Mouse (Mus musculus) CH12.LX (cell line): ENCODE results near the gene Mta1. TPM values are rescaled to one million over a fixed set of nuclear protein-coding genes. Genes with fewer than 3 reads are reported as not detected.

Experiments
- DNase-seq: peaks from one replicate; pipeline ENCODE4 v3.0.0-alpha.2; 2013; ENCODE audit errors: extremely low read depth
- H3K27ac ChIP-seq: 2 replicates; pipeline ENCODE4 v1.5.1; 2012; ENCODE audit warnings: low read depth, mild to moderate bottlenecking, control low read depth, moderate library complexity; ENCODE audit not compliant: insufficient read depth
- H3K27me3 ChIP-seq: replicated peaks from 2 replicates; pipeline ENCODE3; 2012; ENCODE audit warnings: inconsistent platforms
- H3K36me3 ChIP-seq, 2 experiments: replicated peaks in 1 of 2; 2 replicates each; pipeline versions ENCODE3 to v1.6.1; 2012; ENCODE audit warnings: inconsistent platforms in 1 of 2, low read length in 1 of 2, mild to moderate bottlenecking in 1 of 2, mixed read lengths in 1 of 2, moderate library complexity in 1 of 2; ENCODE audit not compliant: control insufficient read depth in 1 of 2, insufficient read depth in 1 of 2
- H3K4me1 ChIP-seq, 2 experiments: 2 replicates each; pipeline ENCODE4 v1.6.1; 2012; ENCODE audit warnings: inconsistent platforms in 1 of 2, moderate library complexity in 1 of 2; ENCODE audit not compliant: insufficient read depth in 2 of 2, control insufficient read depth in 1 of 2
- H3K4me2 ChIP-seq: 2 replicates; pipeline ENCODE4 v1.6.1; 2012; ENCODE audit warnings: low read depth, mild to moderate bottlenecking, control low read depth; ENCODE audit not compliant: poor library complexity, insufficient read depth, severe bottlenecking
- H3K4me3 ChIP-seq, 3 experiments: fragments of 150-350 bp in 1 of 3; sonication (generic) in 1 of 3; replicated peaks in 1 of 3; 2 replicates each; pipeline versions ENCODE3 to v1.5.1; 2011 to 2012; ENCODE audit warnings: low read depth in 2 of 3, low read length in 2 of 3, mild to moderate bottlenecking in 2 of 3, moderate library complexity in 2 of 3, control low read depth in 1 of 3, improper control_type of control experiment in 1 of 3, inconsistent platforms in 1 of 3, mixed read lengths in 1 of 3; ENCODE audit not compliant: poor library complexity in 1 of 3
- H3K79me2 ChIP-seq: replicated peaks from 2 replicates; pipeline ENCODE4 v1.6.1; 2012; ENCODE audit warnings: mild to moderate bottlenecking, moderate library complexity; ENCODE audit not compliant: control insufficient read depth, poor library complexity, insufficient read depth, severe bottlenecking; ENCODE audit errors: extremely low read depth
- H3K9ac ChIP-seq: 2 replicates; pipeline ENCODE4 v1.6.1; 2012; ENCODE audit warnings: low read depth, mild to moderate bottlenecking, control low read depth, moderate library complexity; ENCODE audit not compliant: insufficient read depth
- H3K9me3 ChIP-seq: replicated peaks from 2 replicates; pipeline ENCODE3; 2012; ENCODE audit warnings: low read length, inconsistent platforms, mixed read lengths
- BHLHE40 ChIP-seq: IDR thresholded peaks from 2 replicates; pipeline ENCODE4 v1.6.1; 2011; ENCODE audit warnings: mild to moderate bottlenecking, low read depth, low read length, improper control_type of control experiment
- CHD1 ChIP-seq: IDR thresholded peaks from 2 replicates; pipeline ENCODE4 v1.6.1; 2012; ENCODE audit warnings: low read depth, low read length, improper control_type of control experiment, inconsistent platforms
- CHD2 ChIP-seq: IDR thresholded peaks from 2 replicates; pipeline ENCODE4 v1.6.1; 2011; ENCODE audit warnings: low read length, improper control_type of control experiment
- CTCF ChIP-seq, 2 experiments: IDR thresholded peaks in 1 of 2; conservative IDR thresholded peaks in 1 of 2; 2 replicates each; pipeline ENCODE4 v1.5.1; 2011 to 2012; ENCODE audit warnings: low read depth in 2 of 2, low read length in 2 of 2, improper control_type of control experiment in 1 of 2, inconsistent platforms in 1 of 2, mild to moderate bottlenecking in 1 of 2, moderate library complexity in 1 of 2
- E2F4 ChIP-seq: IDR thresholded peaks from 2 replicates; pipeline ENCODE4 v1.6.1; 2011; ENCODE audit warnings: low read depth, low read length, improper control_type of control experiment; ENCODE audit not compliant: insufficient replicate concordance
- JUND ChIP-seq: conservative IDR thresholded peaks from 2 replicates; pipeline ENCODE4 v1.6.1; 2011; ENCODE audit warnings: low read depth, low read length, improper control_type of control experiment
- MEF2A ChIP-seq: IDR thresholded peaks from 2 replicates; pipeline ENCODE4 v1.6.1; 2014; ENCODE audit warnings: low read depth, mild to moderate bottlenecking, inconsistent platforms, low read length, improper control_type of control experiment, borderline replicate concordance
- MXI1 ChIP-seq: IDR thresholded peaks from 2 replicates; pipeline ENCODE4 v1.6.1; 2011; ENCODE audit warnings: mild to moderate bottlenecking, low read depth, low read length, improper control_type of control experiment
- MYC ChIP-seq: IDR thresholded peaks from 2 replicates; pipeline ENCODE4 v1.6.1; 2011; ENCODE audit warnings: low read depth, mild to moderate bottlenecking, improper control_type of control experiment, low read length
- NRF1 ChIP-seq: IDR thresholded peaks from 2 replicates; pipeline ENCODE4 v1.6.1; 2014; ENCODE audit warnings: low read depth, mild to moderate bottlenecking, inconsistent platforms, low read length, improper control_type of control experiment, moderate library complexity
- PAX5 ChIP-seq: IDR thresholded peaks from 2 replicates; pipeline ENCODE4 v1.6.1; 2012; ENCODE audit warnings: low read length, inconsistent platforms, mixed read lengths
- POLR2A ChIP-seq: IDR thresholded peaks from 2 replicates; pipeline ENCODE4 v1.6.1; 2011; ENCODE audit warnings: low read depth, mild to moderate bottlenecking, improper control_type of control experiment, low read length
- RCOR1 ChIP-seq: conservative IDR thresholded peaks from 2 replicates; pipeline ENCODE4 v1.6.1; 2012; ENCODE audit warnings: low read depth, mild to moderate bottlenecking, inconsistent platforms, low read length, improper control_type of control experiment
- SIN3A ChIP-seq: IDR thresholded peaks from 2 replicates; pipeline ENCODE4 v1.6.1; 2012; ENCODE audit warnings: low read length, improper control_type of control experiment, inconsistent platforms
- TCF12 ChIP-seq: IDR thresholded peaks from 2 replicates; pipeline ENCODE4 v1.6.1; 2014; ENCODE audit warnings: low read depth, mild to moderate bottlenecking, inconsistent platforms, low read length, improper control_type of control experiment
- ZKSCAN1 ChIP-seq: IDR thresholded peaks from 2 replicates; pipeline ENCODE4 v1.6.1; 2012; ENCODE audit warnings: low read depth, inconsistent platforms, low read length, improper control_type of control experiment, borderline replicate concordance
- ZNF384 ChIP-seq: IDR thresholded peaks from 2 replicates; pipeline ENCODE4 v1.6.1; 2012; ENCODE audit warnings: low read depth, low read length, improper control_type of control experiment, inconsistent platforms
- dilution Hi-C: fragments of 300-500 bp; cut with MboI; formaldehyde crosslinking; loops from 2 replicates; pipeline ENCODE4 v1.14.3; 2020; ENCODE audit warnings: low sequenced_read_pairs; ENCODE audit not compliant: extremely low pct_unique_long_range_greater_than_20kb, extremely low pct_ligation_motif_present
- in situ Hi-C: fragments of 300-500 bp; cut with MboI; formaldehyde crosslinking; loops from 3 replicates; pipeline ENCODE4 v1.14.3; 2019; ENCODE audit warnings: low sequenced_read_pairs, low pct_ligation_motif_present, low pct_unique_long_range_greater_than_20kb, mixed read lengths
- polyA plus RNA-seq: library from polyadenylated mRNA; unstranded; fragments of >175 nt; gene quantifications from 2 replicates; pipeline ENCODE4 v1.2.1, GENCODE M21; 2012; ENCODE audit warnings: low read depth; ENCODE audit not compliant: insufficient read length
- total RNA-seq, 2 experiments: library from RNA; depleted of rRNA; stranded (reverse); fragments of 300-350 nt in 1 of 2; fragments of >200 nt in 1 of 2; gene quantifications; 2 replicates each; pipeline ENCODE4 v1.2.3; 2012 to 2014

Gene Mta1
- total and polyA plus RNA-seq, 3 experiments, result 11.5 to 76.7 (median 39.4) TPM

GRCm38 (mm10) chr12:113103846-113104451 lies 5.9 kb downstream of the Mta1 start:
- no peak overlapping the region for H3K4me2 ChIP-seq
- H3K4me3 ChIP-seq, result no peak overlapping the region
- H3K9ac ChIP-seq, result no peak overlapping the region
- no peaks in the 10 kb centered on the region for H3K9me3 ChIP-seq
- in situ Hi-C loops (no loop called here), dilution Hi-C loops (no loop called here)
- no peaks in the 10 kb centered on the region for H3K27me3 ChIP-seq
- TF ChIP-seq POLR2A, result 0 out of 2 replicates have a peak, but pooled peaks have one; percentile 15
- no peak for TF ChIP-seq CHD2
- no peak for TF ChIP-seq TCF12
- peak; percentile 12 to 55; a peak in 2 of 4 replicates for TF ChIP-seq CTCF (conservative IDR thresholded peaks at IDR 0.05 in 1 of 2, IDR thresholded peaks at IDR 0.05 in 1 of 2; ENCODE audit: low read depth in 2 of 2, low read length in 2 of 2)
- TF ChIP-seq CHD1, result no peak
- no peak overlapping the region for H3K27ac ChIP-seq
- peaks cover 57% of the 10 kb centered on the region for H3K79me2 ChIP-seq
- peaks cover 4 to 76% of the 10 kb centered on the region in 2 experiments for H3K36me3 ChIP-seq
- DNase-seq, result peak; percentile 40
- H3K4me1 ChIP-seq, result peaks cover 21 to 53% of the 10 kb centered on the region in 2 experiments

DNA sequence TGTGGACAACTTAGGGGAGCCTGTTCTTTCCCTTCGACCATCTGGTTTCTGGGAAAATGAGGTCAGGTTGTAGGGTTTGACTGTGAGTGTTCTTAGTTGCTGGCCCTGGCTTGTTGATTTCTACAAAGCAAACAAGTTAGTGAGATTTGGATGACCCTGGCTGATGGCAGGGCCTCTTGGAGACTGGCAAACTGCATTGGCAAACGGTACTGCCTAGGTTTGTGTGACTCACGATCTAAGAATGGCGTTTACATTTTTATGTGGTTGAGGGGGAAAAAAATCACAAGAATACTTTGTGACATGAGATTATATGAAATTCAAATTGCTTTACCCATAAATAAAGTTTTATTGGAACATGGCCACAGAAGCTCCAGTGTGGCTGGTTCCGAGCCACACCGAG lies 8.3 kb downstream of the Mta1 start:
- H3K4me2 ChIP-seq, result no peak overlapping the region
- H3K9me3 ChIP-seq, result no peaks in the 10 kb centered on the region
- no peak for DNase-seq
- TF ChIP-seq E2F4 (no peak), RCOR1 (no peak), PAX5 (no peak), BHLHE40 (no peak), ZKSCAN1 (no peak), CHD2 (no peak), CHD1 (no peak), NRF1 (no peak), MXI1 (no peak), TCF12 (no peak), ZNF384 (no peak), MEF2A (no peak), SIN3A (no peak), JUND (no peak), MYC (no peak)
- in situ Hi-C loops, result loop anchor here (5.0 kb wide), 1 partner anchor 34 kb away; the partner anchor contains the start of gene Tex22
- no peaks in the 10 kb centered on the region for H3K27me3 ChIP-seq
- dilution Hi-C loops, result no loop called here
- no peak overlapping the region for H3K27ac ChIP-seq
- H3K4me1 ChIP-seq, result peaks cover 4 to 35% of the 10 kb centered on the region in 2 experiments; a peak in 2 of 4 replicates
- peaks cover 54% of the 10 kb centered on the region for H3K79me2 ChIP-seq
- no peak overlapping the region for H3K4me3 ChIP-seq
- no peak overlapping the region for H3K9ac ChIP-seq
- H3K36me3 ChIP-seq, result peaks cover 7 to 77% of the 10 kb centered on the region in 2 experiments
